ENCODE assay signal across 18 mouse cellular contexts in the genomic region with DNA sequence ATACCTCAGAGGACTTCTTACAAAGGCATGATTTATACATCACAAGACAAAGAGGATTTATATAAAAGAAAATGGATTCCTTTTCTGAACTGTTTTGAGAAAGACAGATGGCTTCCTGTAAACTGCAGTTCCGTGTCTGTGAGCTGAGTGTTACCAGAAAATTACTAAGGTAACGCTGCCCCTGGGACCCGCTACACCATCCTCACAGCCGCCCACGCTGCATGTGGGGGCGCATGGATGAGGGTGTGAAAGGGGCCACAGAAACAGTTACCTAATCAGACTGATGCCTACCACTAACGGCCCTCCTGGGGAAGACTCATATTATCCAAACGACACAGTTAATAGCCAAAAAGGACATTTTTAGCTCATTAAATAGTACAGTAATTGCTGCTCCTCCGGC.
DNase-seq lines count a peak whose midpoint lies in the region; ATAC-seq and TF ChIP-seq lines count a peak whose summit lies in the region.
"Had no signal": no experiment of that assay in that cellular context is flagged by ENCODE, and none has a peak within 500 bp of the region (broad histone marks: within the 10 kb centered on the region; RNA-seq: fewer than 3 reads in every experiment).

No protein-coding gene starts in this region.

- no peaks in the 10 kb centered on the region for H3K9me3 ChIP-seq in intestine, embryonic 14.5 days (ENCODE audit: control insufficient read depth, low read length)
- H3K9me3 ChIP-seq in intestine, embryonic 15.5 days, result no peaks in the 10 kb centered on the region
- no peaks in the 10 kb centered on the region for H3K9me3 ChIP-seq in midbrain, postnatal 0 days (ENCODE audit: low read length)
- H3K9me3 ChIP-seq in midbrain, embryonic 16.5 days (replicated peaks; ENCODE audit: control insufficient read depth, low read length, poor library complexity, severe bottlenecking), result no peaks in the 10 kb centered on the region
- H3K9me3 ChIP-seq in neural tube, embryonic 14.5 days (ENCODE audit: control insufficient read depth, low read length), result no peaks in the 10 kb centered on the region
- H3K9me3 ChIP-seq: heart, embryonic 12.5 days; liver, embryonic 12.5 days; midbrain, embryonic 13.5 days; stomach, embryonic 15.5 days had no signal

- no peak overlapping the region for H3K27ac ChIP-seq in intestine, embryonic 14.5 days (ENCODE audit: low read depth)
- H3K27ac ChIP-seq in intestine, embryonic 15.5 days, result no peak overlapping the region
- no peak overlapping the region for H3K27ac ChIP-seq in midbrain, postnatal 0 days (ENCODE audit: low read depth, low read length)
- H3K27ac ChIP-seq in midbrain, embryonic 16.5 days (ENCODE audit: low read length), result no peak overlapping the region
- peak overlapping the region; percentile 49; the same call in 1 of the 2 replicates for H3K27ac ChIP-seq in neural tube, embryonic 14.5 days (ENCODE audit: low read depth, low read length)
- H3K27ac ChIP-seq: kidney, postnatal 0 days; liver, embryonic 12.5 days; midbrain, embryonic 13.5 days; stomach, embryonic 15.5 days had no signal

- DNase-seq in intestine, embryonic 14.5 days (ENCODE audit: low spot score), result peak; percentile 7
- DNase-seq in midbrain, postnatal 0 days (ENCODE audit: low spot score), result peak; percentile 45
- peak; percentile 22 for DNase-seq in layer of hippocampus, adult 9-11 months
- DNase-seq: adrenal gland, postnatal 36 days; cerebellum, adult 9-11 months; heart, postnatal 36 days; lung, embryonic 14.5 days; lung, postnatal 4 days had no signal

- H3K4me3 ChIP-seq in intestine, embryonic 14.5 days (ENCODE audit: low read depth, low read length), result no peak overlapping the region
- no peak overlapping the region for H3K4me3 ChIP-seq in intestine, embryonic 15.5 days (replicated peaks)
- H3K4me3 ChIP-seq in midbrain, postnatal 0 days (ENCODE audit: low read depth, low read length), result no peak overlapping the region
- H3K4me3 ChIP-seq in midbrain, embryonic 16.5 days (ENCODE audit: low read depth, low read length), result no peak overlapping the region
- H3K4me3 ChIP-seq in neural tube, embryonic 14.5 days (ENCODE audit: low read depth, low read length), result no peak overlapping the region
- H3K4me3 ChIP-seq: heart, embryonic 12.5 days; liver, embryonic 12.5 days; midbrain, embryonic 13.5 days; stomach, embryonic 15.5 days had no signal

- H3K4me2 ChIP-seq in intestine, embryonic 14.5 days (ENCODE audit: low read length), result no peak overlapping the region
- H3K4me2 ChIP-seq in intestine, embryonic 15.5 days (replicated peaks), result no peak overlapping the region
- no peak overlapping the region for H3K4me2 ChIP-seq in midbrain, postnatal 0 days (ENCODE audit: low read depth, low read length, poor library complexity, severe bottlenecking)
- no peak overlapping the region for H3K4me2 ChIP-seq in midbrain, embryonic 16.5 days (ENCODE audit: low read length)
- H3K4me2 ChIP-seq in neural tube, embryonic 14.5 days (ENCODE audit: low read depth, low read length), result no peak overlapping the region
- H3K4me2 ChIP-seq: heart, embryonic 12.5 days; liver, embryonic 12.5 days; lung, embryonic 14.5 days; midbrain, embryonic 13.5 days; stomach, embryonic 15.5 days had no signal

- no peaks in the 10 kb centered on the region for H3K36me3 ChIP-seq in intestine, embryonic 14.5 days (ENCODE audit: control insufficient read depth, insufficient read depth, low read length)
- H3K36me3 ChIP-seq in intestine, embryonic 15.5 days, result no peaks in the 10 kb centered on the region
- no peaks in the 10 kb centered on the region for H3K36me3 ChIP-seq in midbrain, postnatal 0 days (ENCODE audit: insufficient read depth, low read length)
- no peaks in the 10 kb centered on the region for H3K36me3 ChIP-seq in midbrain, embryonic 16.5 days (ENCODE audit: control insufficient read depth, insufficient read depth, low read length)
- H3K36me3 ChIP-seq in neural tube, embryonic 14.5 days (ENCODE audit: control insufficient read depth, insufficient read depth, low read length), result no peaks in the 10 kb centered on the region
- H3K36me3 ChIP-seq: heart, embryonic 12.5 days; liver, embryonic 12.5 days; midbrain, embryonic 13.5 days; stomach, embryonic 15.5 days had no signal

- no peak for ATAC-seq in intestine, embryonic 14.5 days (replicated peaks; ENCODE audit: low FRiP score, low TSS enrichment, low read depth)
- no peak for ATAC-seq in intestine, embryonic 15.5 days
- no peak for ATAC-seq in midbrain, postnatal 0 days (ENCODE audit: low FRiP score)
- no peak for ATAC-seq in midbrain, embryonic 16.5 days
- ATAC-seq in neural tube, embryonic 14.5 days (ENCODE audit: low read depth), result peak; percentile 85; the same call in 1 of the 2 replicates
- no peak for ATAC-seq in cerebellum, adult (ENCODE audit: insufficient number of reproducible peaks, low FRiP score, low TSS enrichment)
- ATAC-seq: intestine, postnatal 0 days; liver, embryonic 12.5 days; midbrain, embryonic 13.5 days had no signal

- 79% methylated on average over 9 of the region's 9 CpGs for WGBS in intestine, embryonic 14.5 days
- WGBS in intestine, embryonic 15.5 days, result 81% methylated on average over 9 of the region's 9 CpGs
- WGBS in midbrain, postnatal 0 days, result 64% methylated on average over 9 of the region's 9 CpGs
- 65% methylated on average over 9 of the region's 9 CpGs for WGBS in midbrain, embryonic 16.5 days
- WGBS in neural tube, embryonic 14.5 days, result 28% methylated on average over 9 of the region's 9 CpGs

- H3K27me3 ChIP-seq in intestine, embryonic 14.5 days (replicated peaks; ENCODE audit: control insufficient read depth, insufficient read depth, low read length), result no peaks in the 10 kb centered on the region
- H3K27me3 ChIP-seq in intestine, embryonic 15.5 days (replicated peaks), result no peaks in the 10 kb centered on the region
- H3K27me3 ChIP-seq in midbrain, postnatal 0 days (ENCODE audit: insufficient read depth, low read length), result no peaks in the 10 kb centered on the region
- no peaks in the 10 kb centered on the region for H3K27me3 ChIP-seq in midbrain, embryonic 16.5 days (ENCODE audit: control insufficient read depth, insufficient read depth, low read depth, low read length)
- no peaks in the 10 kb centered on the region for H3K27me3 ChIP-seq in neural tube, embryonic 14.5 days (ENCODE audit: control insufficient read depth, insufficient read depth, low read length)
- H3K27me3 ChIP-seq: heart, embryonic 12.5 days; liver, embryonic 12.5 days; midbrain, embryonic 13.5 days; stomach, embryonic 15.5 days had no signal

- H3K4me1 ChIP-seq in intestine, embryonic 14.5 days (replicated peaks; ENCODE audit: control insufficient read depth, insufficient read depth, low read length), result no peaks in the 10 kb centered on the region
- no peaks in the 10 kb centered on the region for H3K4me1 ChIP-seq in intestine, embryonic 15.5 days (replicated peaks)
- no peaks in the 10 kb centered on the region for H3K4me1 ChIP-seq in midbrain, postnatal 0 days (ENCODE audit: insufficient read depth, low read length)
- no peaks in the 10 kb centered on the region for H3K4me1 ChIP-seq in midbrain, embryonic 16.5 days (ENCODE audit: control insufficient read depth, insufficient read depth, low read length)
- no peaks in the 10 kb centered on the region for H3K4me1 ChIP-seq in neural tube, embryonic 14.5 days (ENCODE audit: control insufficient read depth, insufficient read depth, low read length)
- H3K4me1 ChIP-seq: heart, embryonic 12.5 days; liver, embryonic 12.5 days; midbrain, embryonic 13.5 days; stomach, embryonic 15.5 days had no signal

- TF ChIP-seq CTCF in midbrain, postnatal 0 days (IDR thresholded peaks at IDR 0.05), result no peak

- H3K9ac ChIP-seq in intestine, embryonic 14.5 days (ENCODE audit: low read length), result no peak overlapping the region
- H3K9ac ChIP-seq in intestine, embryonic 15.5 days, result no peak overlapping the region
- H3K9ac ChIP-seq in midbrain, postnatal 0 days (replicated peaks; ENCODE audit: low read length, poor library complexity, severe bottlenecking), result no peak overlapping the region
- H3K9ac ChIP-seq in midbrain, embryonic 16.5 days (ENCODE audit: low read depth, low read length), result no peak overlapping the region
- H3K9ac ChIP-seq in neural tube, embryonic 14.5 days (replicated peaks; ENCODE audit: low read depth, low read length), result no peak overlapping the region
- H3K9ac ChIP-seq: heart, embryonic 12.5 days; liver, embryonic 12.5 days; lung, embryonic 14.5 days; midbrain, embryonic 13.5 days; stomach, embryonic 15.5 days had no signal
